28 mouse cellular contexts compared by ENCODE assay signal in the genomic region with DNA sequence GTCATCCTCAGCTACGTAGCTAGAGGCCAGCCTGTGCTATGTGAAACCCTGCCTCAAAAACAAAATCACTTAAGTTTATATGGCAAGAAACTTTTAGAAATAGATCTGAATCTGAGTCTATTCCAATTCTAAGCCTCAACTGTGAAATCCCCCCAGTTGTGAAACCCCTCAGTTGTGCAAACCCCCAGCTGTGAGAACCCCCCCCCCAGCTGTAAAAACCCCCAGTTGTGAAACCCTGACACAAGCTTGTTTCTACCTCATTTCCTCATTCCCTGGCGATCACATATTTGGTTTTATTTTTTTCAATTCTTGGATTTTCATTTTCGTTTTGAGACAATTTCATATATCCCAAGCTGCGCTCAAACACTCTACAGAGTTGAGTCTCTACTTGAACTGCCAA. TPM values are rescaled to one million over a fixed set of nuclear protein-coding genes. Genes with fewer than 3 reads are reported as not detected.
DNase-seq lines count a peak whose midpoint lies in the region; ATAC-seq and TF ChIP-seq lines count a peak whose summit lies in the region.
"Had no signal": no experiment of that assay in that cellular context is flagged by ENCODE, and none has a peak within 500 bp of the region (broad histone marks: within the 10 kb centered on the region; RNA-seq: fewer than 3 reads in every experiment).

No protein-coding gene starts in this region.

- H3K4me2 ChIP-seq in midbrain, postnatal 0 days (ENCODE audit: low read depth, low read length, poor library complexity, severe bottlenecking) = no peak overlapping the region
- no peak overlapping the region for H3K4me2 ChIP-seq in midbrain, embryonic 15.5 days
- H3K4me2 ChIP-seq: embryonic facial prominence, embryonic 13.5 days; forebrain, embryonic 15.5 days; intestine, embryonic 15.5 days; limb, embryonic 12.5 days; liver, embryonic 12.5 days; neural tube, embryonic 13.5 days had no signal

- no peaks in the 10 kb centered on the region for H3K27me3 ChIP-seq in midbrain, postnatal 0 days (ENCODE audit: insufficient read depth, low read length)
- H3K27me3 ChIP-seq in midbrain, embryonic 15.5 days (replicated peaks) = no peaks in the 10 kb centered on the region
- H3K27me3 ChIP-seq: embryonic facial prominence, embryonic 13.5 days; forebrain, embryonic 15.5 days; intestine, embryonic 15.5 days; limb, embryonic 12.5 days; liver, embryonic 12.5 days; neural tube, embryonic 13.5 days had no signal

- no peaks in the 10 kb centered on the region for H3K36me3 ChIP-seq in midbrain, postnatal 0 days (ENCODE audit: insufficient read depth, low read length)
- H3K36me3 ChIP-seq in midbrain, embryonic 15.5 days (replicated peaks) = no peaks in the 10 kb centered on the region
- H3K36me3 ChIP-seq: forebrain, embryonic 15.5 days; intestine, embryonic 15.5 days had no signal

- no peak for DNase-seq in midbrain, postnatal 0 days (ENCODE audit: low spot score)
- DNase-seq in heart, adult 11 months = no peak
- DNase-seq in left cerebral cortex, adult 11 months (ENCODE audit: low spot score) = no peak
- DNase-seq: adrenal gland, postnatal 10 days; cerebellum, adult 11-12 months; cerebellum, adult 9-11 months; gastrocnemius, adult 2 months; gastrocnemius, postnatal 36 days; heart, postnatal 14 days; kidney, adult 2 months; kidney, postnatal 4 days; layer of hippocampus, adult 9-11 months; liver, postnatal 0 days; right cerebral cortex, postnatal 14 days; spleen, adult 18-20 months had no signal

- no peak for ATAC-seq in midbrain, postnatal 0 days (ENCODE audit: low FRiP score)
- ATAC-seq in midbrain, embryonic 15.5 days (replicated peaks) = no peak; the same call in 1 of the 2 replicates
- ATAC-seq in megakaryocyte, adult 5-6 weeks (ENCODE audit: poor library complexity, severe bottlenecking) = peak; percentile 55
- ATAC-seq: intestine, embryonic 15.5 days; liver, embryonic 12.5 days had no signal

- peak overlapping the region; percentile 59 for H3K27ac ChIP-seq in midbrain, postnatal 0 days (ENCODE audit: low read depth, low read length)
- H3K27ac ChIP-seq in midbrain, embryonic 15.5 days = no peak overlapping the region
- H3K27ac ChIP-seq in bone marrow, adult 2 months (ENCODE audit: control insufficient read depth, insufficient read depth, low read depth, low read length, poor library complexity) = peak overlapping the region; percentile 59; the same call in 1 of the 2 replicates
- H3K27ac ChIP-seq: embryonic facial prominence, embryonic 13.5 days; forebrain, embryonic 10.5 days; gastrocnemius, adult 2 months; hindbrain, embryonic 10.5 days; intestine, embryonic 15.5 days; kidney, postnatal 0 days; left cerebral cortex, adult 2 months; limb, embryonic 12.5 days; liver, embryonic 12.5 days; neural tube, embryonic 13.5 days had no signal

- H3K9me3 ChIP-seq in midbrain, postnatal 0 days (ENCODE audit: low read length) = no peaks in the 10 kb centered on the region
- H3K9me3 ChIP-seq in midbrain, embryonic 15.5 days = no peaks in the 10 kb centered on the region
- H3K9me3 ChIP-seq: forebrain, embryonic 15.5 days; intestine, embryonic 15.5 days; limb, embryonic 12.5 days; liver, embryonic 12.5 days; neural tube, embryonic 13.5 days had no signal

- WGBS in midbrain, postnatal 0 days = 92% methylated on average over 4 of the region's 4 CpGs
- WGBS in midbrain, embryonic 15.5 days = 96% methylated on average over 4 of the region's 4 CpGs
- 61% methylated on average over 4 of the region's 4 CpGs for WGBS in bone marrow, adult 2 months

- 0 out of 2 replicates have a peak, but pooled peaks cover 2% of the 10 kb centered on the region for H3K4me1 ChIP-seq in midbrain, postnatal 0 days (ENCODE audit: insufficient read depth, low read length)
- 0 out of 2 replicates have a peak, but pooled peaks cover 3% of the 10 kb centered on the region for H3K4me1 ChIP-seq in midbrain, embryonic 15.5 days
- peaks cover 4% of the 10 kb centered on the region for H3K4me1 ChIP-seq in bone marrow, adult 2 months (ENCODE audit: control insufficient read depth, insufficient read depth, low read length)
- H3K4me1 ChIP-seq: embryonic facial prominence, embryonic 13.5 days; forebrain, embryonic 10.5 days; forebrain, embryonic 15.5 days; hindbrain, embryonic 10.5 days; intestine, embryonic 15.5 days; limb, embryonic 12.5 days; neural tube, embryonic 13.5 days had no signal

- H3K9ac ChIP-seq in midbrain, postnatal 0 days (replicated peaks; ENCODE audit: low read length, poor library complexity, severe bottlenecking) = no peak overlapping the region
- H3K9ac ChIP-seq in midbrain, embryonic 15.5 days = no peak overlapping the region
- H3K9ac ChIP-seq: embryonic facial prominence, embryonic 13.5 days; forebrain, embryonic 15.5 days; intestine, embryonic 15.5 days; limb, embryonic 12.5 days; liver, embryonic 12.5 days; liver, postnatal 0 days; neural tube, embryonic 13.5 days had no signal

- TF ChIP-seq POLR2A in bone marrow, adult 2 months (IDR thresholded peaks at IDR 0.05; ENCODE audit: borderline replicate concordance, control insufficient read depth, low read depth, low read length) = no peak

- TF ChIP-seq CTCF in midbrain, postnatal 0 days (IDR thresholded peaks at IDR 0.05) = no peak
- no peak for TF ChIP-seq CTCF in bone marrow, adult 2 months (IDR thresholded peaks at IDR 0.05; ENCODE audit: control insufficient read depth, insufficient read depth, low read length)

- no peak overlapping the region for H3K4me3 ChIP-seq in midbrain, postnatal 0 days (ENCODE audit: low read depth, low read length)
- no peak overlapping the region for H3K4me3 ChIP-seq in midbrain, embryonic 15.5 days
- peak overlapping the region; percentile 5 for H3K4me3 ChIP-seq in bone marrow, adult 2 months (replicated peaks; ENCODE audit: control insufficient read depth, low read depth, low read length)
- H3K4me3 ChIP-seq: embryonic facial prominence, embryonic 13.5 days; forebrain, embryonic 10.5 days; forebrain, embryonic 15.5 days; gastrocnemius, adult 2 months; hindbrain, embryonic 10.5 days; intestine, embryonic 15.5 days; left cerebral cortex, adult 2 months; limb, embryonic 12.5 days; liver, embryonic 12.5 days; neural tube, embryonic 13.5 days had no signal

RNA-seq across cellular contexts. Expression of a gene that starts 39.3 kb away (rescaled TPM):
- total RNA-seq in midbrain, postnatal 0 days (2014; rRNA removed) = 11.4 and 11.6 TPM in 2 replicates
- polyA plus RNA-seq in midbrain, postnatal 0 days (2015; fragmentation: Nextera tagmentation; extraction: Ambion mirVana) = 10.8 and 14.7 TPM in 2 replicates
- polyA plus RNA-seq in midbrain, embryonic 15.5 days (2015; fragmentation: Nextera tagmentation; extraction: Ambion mirVana) = 13.2 and 13.6 TPM in 2 replicates
- 9.2 and 9.7 TPM in 2 replicates for polyA plus RNA-seq in bone marrow, adult 2 months (2011; ENCODE audit: insufficient read depth, insufficient read length, low replicate concordance, missing spikeins)
- 51.2 and 57.7 TPM in 2 replicates for total RNA-seq in megakaryocyte, adult 5-6 weeks (2015)
- 9.7 and 12.2 TPM in 2 replicates for total RNA-seq in megakaryocyte, adult 5-6 weeks (2017)
